Mouse (Mus musculus) liver, postnatal 0 days (tissue): ENCODE measurements at regions not wholly inside any gene's neighbourhood (a gene's known extent, or its start where the extent isn't known, plus 50 kb on each side); places are given as distances from the start of the nearest gene placed in this dataset.

Experiments
- CTCF ChIP-seq: sonication (generic); IDR thresholded peaks from 2 replicates; pipeline ENCODE4 v1.5.1; 2016; ENCODE audit warnings: antibody characterized with exemption, low read depth
- EP300 ChIP-seq: IDR thresholded peaks from 2 replicates; pipeline ENCODE4 v1.6.1; 2016; ENCODE audit warnings: antibody characterized with exemption, low read depth, mild to moderate bottlenecking

- TF ChIP-seq CTCF (no peak), EP300 (no peak)
Measured at GRCm38 (mm10) chr9:61721071-61721470, 193.3 kb downstream of the Rplp1 start.
